In the genomic region with DNA sequence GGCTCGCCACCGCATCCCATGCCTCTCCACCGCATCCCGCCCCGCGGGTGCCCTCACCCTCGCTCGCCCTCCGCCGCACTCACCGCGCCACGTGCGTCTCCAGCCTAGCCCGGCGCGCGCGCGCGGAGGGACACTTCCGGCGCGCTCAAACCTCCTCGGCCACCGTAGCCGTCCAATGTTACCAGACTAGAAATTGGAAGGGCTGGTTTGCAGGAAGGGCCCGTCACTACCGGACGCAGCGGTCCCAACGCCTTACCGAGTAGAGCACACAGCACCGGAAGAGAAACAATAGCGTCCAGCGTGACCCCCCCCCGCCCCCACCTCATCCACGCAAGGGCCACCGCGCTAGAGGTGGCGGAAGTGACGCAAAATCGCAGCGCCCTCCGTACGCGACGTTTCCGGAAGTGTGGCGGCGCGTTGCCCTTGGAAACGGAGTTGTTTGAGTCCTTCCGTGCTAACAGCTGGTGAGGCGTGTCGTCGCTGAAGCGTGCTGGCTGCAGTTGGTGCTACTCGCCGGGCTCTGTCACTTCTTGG, we compare ENCODE assay signal across 8 mouse cellular contexts. TPM values are rescaled to one million over a fixed set of nuclear protein-coding genes. Genes with fewer than 3 reads are reported as not detected.
DNase-seq lines count a peak whose midpoint lies in the region; ATAC-seq and TF ChIP-seq lines count a peak whose summit lies in the region.

A gene (minus strand): TSS at position 362 of the 534 bp plus-strand sequence.

- peak; percentile 76 for DNase-seq in G1E (ENCODE audit: low spot score)
- peak; percentile 93 to 96 for DNase-seq in cerebellum, adult 18-20 months
- DNase-seq in heart, postnatal 36 days, result peak; percentile 95
- peak; percentile 94 for DNase-seq in layer of hippocampus, adult 2 months (ENCODE audit: low spot score in 2 of 2)
- DNase-seq in lung, embryonic 14.5 days, result peak; percentile 100
- peak; percentile 93 for DNase-seq in thymus, adult 2 months

- ATAC-seq in G1E (ENCODE audit: extremely low read depth, insufficient number of reproducible peaks, low FRiP score, poor library complexity, severe bottlenecking), result peak; percentile 90
- peak; percentile 96 for ATAC-seq in forebrain, embryonic 16.5 days
- ATAC-seq in lung, embryonic 14.5 days (ENCODE audit: insufficient read depth), result peak; percentile 93

- no peaks in the 10 kb centered on the region for H3K9me3 ChIP-seq in G1E (replicated peaks)
- no peaks in the 10 kb centered on the region for H3K9me3 ChIP-seq in forebrain, embryonic 16.5 days (ENCODE audit: control insufficient read depth, low read length)
- H3K9me3 ChIP-seq in lung, embryonic 14.5 days (ENCODE audit: low read depth, low read length), result no peaks in the 10 kb centered on the region

- H3K9ac ChIP-seq in forebrain, embryonic 16.5 days (replicated peaks; ENCODE audit: low read depth, low read length), result peak within 1 kb of the TSS; percentile 77
- peak within 1 kb of the TSS; percentile 87 for H3K9ac ChIP-seq in lung, embryonic 14.5 days

- intact Hi-C loops in heart, postnatal 36 days (cut with DNase I), result loop anchor here (2.0 to 5.0 kb wide), 5 partner anchors 106 to 1994 kb away; a partner anchor contains a TSS

- H3K27ac ChIP-seq in forebrain, embryonic 16.5 days (ENCODE audit: low read length), result peak within 1 kb of the TSS; percentile 91
- H3K27ac ChIP-seq in layer of hippocampus, adult 2 months, result peak within 1 kb of the TSS; percentile 89
- H3K27ac ChIP-seq in lung, embryonic 14.5 days (ENCODE audit: low read depth), result peak within 1 kb of the TSS; percentile 95
- peak within 1 kb of the TSS; percentile 73 for H3K27ac ChIP-seq in olfactory bulb, adult 2 months (ENCODE audit: insufficient read depth, low read depth, low read length)
- no peak within 1 kb of the TSS for H3K27ac ChIP-seq in thymus, adult 2 months (ENCODE audit: control insufficient read depth, insufficient read depth, low read length)

- H3K4me3 ChIP-seq in G1E (ENCODE audit: low read depth, low read length), result peak within 1 kb of the TSS; percentile 99
- H3K4me3 ChIP-seq in forebrain, embryonic 16.5 days (replicated peaks; ENCODE audit: low read length), result peak within 1 kb of the TSS; percentile 85
- peak within 1 kb of the TSS; percentile 99 for H3K4me3 ChIP-seq in layer of hippocampus, adult 2 months
- H3K4me3 ChIP-seq in lung, embryonic 14.5 days (ENCODE audit: low read depth, low read length), result peak within 1 kb of the TSS; percentile 93
- peak within 1 kb of the TSS; percentile 84 for H3K4me3 ChIP-seq in olfactory bulb, adult 2 months (ENCODE audit: insufficient read depth, low read depth, low read length)
- H3K4me3 ChIP-seq in thymus, adult 2 months (ENCODE audit: control insufficient read depth, insufficient read depth, low read length), result peak within 1 kb of the TSS; percentile 85

- H3K4me2 ChIP-seq in forebrain, embryonic 16.5 days (ENCODE audit: low read length), result peak within 1 kb of the TSS; percentile 65
- H3K4me2 ChIP-seq in lung, embryonic 14.5 days, result peak within 1 kb of the TSS; percentile 80

- under 1% methylated on average over 59 of the region's 60 CpGs for WGBS in forebrain, embryonic 16.5 days
- under 1% methylated on average over 60 of the region's 60 CpGs for WGBS in lung, embryonic 14.5 days
- WGBS in olfactory bulb, adult 2 months, result under 1% methylated on average over 60 of the region's 60 CpGs
- under 1% methylated on average over 60 of the region's 60 CpGs for WGBS in thymus, adult 2 months

- peaks cover 34% of the 10 kb centered on the region for H3K36me3 ChIP-seq in G1E (replicated peaks)
- peaks cover 3% of the 10 kb centered on the region for H3K36me3 ChIP-seq in forebrain, embryonic 16.5 days (ENCODE audit: control insufficient read depth, insufficient read depth)
- H3K36me3 ChIP-seq in lung, embryonic 14.5 days (ENCODE audit: insufficient read depth), result peaks cover 23% of the 10 kb centered on the region
- H3K36me3 ChIP-seq in thymus, adult 2 months (ENCODE audit: control insufficient read depth, insufficient read depth, low read length), result no peaks in the 10 kb centered on the region

- H3K27me3 ChIP-seq in G1E (ENCODE audit: insufficient read depth, low read length), result peaks cover 13% of the 10 kb centered on the region; the same call in 1 of the 2 replicates
- H3K27me3 ChIP-seq in forebrain, embryonic 16.5 days (replicated peaks; ENCODE audit: control insufficient read depth, insufficient read depth, low read length), result no peaks in the 10 kb centered on the region
- no peaks in the 10 kb centered on the region for H3K27me3 ChIP-seq in lung, embryonic 14.5 days (ENCODE audit: insufficient read depth, low read length)
- no peaks in the 10 kb centered on the region for H3K27me3 ChIP-seq in thymus, adult 2 months (ENCODE audit: control insufficient read depth, insufficient read depth, low read length)

- H3K4me1 ChIP-seq in G1E (ENCODE audit: insufficient read depth, low read depth, low read length), result peaks cover 31% of the 10 kb centered on the region
- peaks cover 15% of the 10 kb centered on the region for H3K4me1 ChIP-seq in forebrain, embryonic 16.5 days (replicated peaks; ENCODE audit: control insufficient read depth, insufficient read depth, low read length)
- peaks cover 5% of the 10 kb centered on the region; the same call in 1 of the 2 replicates for H3K4me1 ChIP-seq in lung, embryonic 14.5 days (ENCODE audit: insufficient read depth)
- H3K4me1 ChIP-seq in olfactory bulb, adult 2 months (ENCODE audit: control insufficient read depth, insufficient read depth, low read length), result peaks cover 2% of the 10 kb centered on the region; the same call in 1 of the 2 replicates
- 0 out of 2 replicates have a peak, but pooled peaks cover 2% of the 10 kb centered on the region for H3K4me1 ChIP-seq in thymus, adult 2 months (replicated peaks; ENCODE audit: control insufficient read depth, insufficient read depth, low read length)

- 0 out of 2 replicates have a peak, but pooled peaks have one; percentile 5 for TF ChIP-seq POLR2A in olfactory bulb, adult 2 months (IDR thresholded peaks at IDR 0.05; ENCODE audit: insufficient read depth, low read depth, low read length)
- TF ChIP-seq POLR2A in thymus, adult 2 months (IDR thresholded peaks at IDR 0.05; ENCODE audit: control insufficient read depth, extremely low read depth, insufficient read depth, low read length, poor library complexity), result peak; percentile 48; the same call in 1 of the 2 replicates

- TF ChIP-seq CTCF in G1E (IDR thresholded peaks at IDR 0.05; ENCODE audit: low read depth, low read length), result no peak
- no peak for TF ChIP-seq CTCF in layer of hippocampus, adult 2 months (conservative IDR thresholded peaks at IDR 0.05)
- no peak for TF ChIP-seq CTCF in lung, embryonic 14.5 days (IDR thresholded peaks at IDR 0.05; ENCODE audit: low read depth)
- no peak for TF ChIP-seq CTCF in olfactory bulb, adult 2 months (IDR thresholded peaks at IDR 0.05; ENCODE audit: insufficient read depth, low read depth, low read length)
- 0 out of 2 replicates have a peak, but pooled peaks have one; percentile 9 for TF ChIP-seq CTCF in thymus, adult 2 months (IDR thresholded peaks at IDR 0.05; ENCODE audit: borderline replicate concordance, control insufficient read depth, extremely low read depth, insufficient read depth, low read length, poor library complexity)

RNA-seq across cellular contexts. Expression of the gene that starts here (rescaled TPM):
- total RNA-seq in G1E (2014; fragmentation: Nextera tagmentation) (87.1 and 91.2 TPM in 2 replicates), G1E (2017) (34.3 and 42.5 TPM in 2 replicates)
- 141 and 148 TPM in 2 replicates for polyA plus RNA-seq in G1E (2012)
- polyA plus RNA-seq in forebrain, embryonic 16.5 days (2015; fragmentation: Nextera tagmentation; extraction: Ambion mirVana), result 44.7 and 45.3 TPM in 2 replicates
- 10 to 100 TPM; 13.8 to 21.3 TPM for total RNA-seq in heart, postnatal 36 days (2021)
- 10 to 100 TPM; 45.1 to 50.5 TPM for total RNA-seq in layer of hippocampus, adult 2 months (2021)
- polyA plus RNA-seq in lung, embryonic 14.5 days (2014; fragmentation: Nextera tagmentation; extraction: Ambion mirVana), result 44.8 and 45.2 TPM in 2 replicates
- not detected in 2 replicates for polyA plus RNA-seq in olfactory bulb, adult 2 months (2012; ENCODE audit: insufficient read depth, insufficient read length, low replicate concordance, missing spikeins)
- 36.4 and 46.7 TPM in 2 replicates for polyA plus RNA-seq in thymus, adult 2 months (2012; rRNA removed)

Comparison
In these comparisons a context has a peak if more than half of its experiments do, and no peak if none do; other contexts are left out.
1. RNA of the gene that starts here (polyA plus RNA-seq): 141 to 148 TPM in G1E, 44.8 to 45.2 TPM in lung, embryonic 14.5 days, 44.7 to 45.3 TPM in forebrain, embryonic 16.5 days and 36.4 to 46.7 TPM in thymus, adult 2 months; not detected in olfactory bulb, adult 2 months; every median in the first group is over 10 times any median in the second.
2. Peak in every context shown above with its lines, with median percentiles within 50 percentile points of each other: ATAC-seq, DNase-seq and H3K4me3 ChIP-seq.